Mouse (Mus musculus) liver, postnatal 0 days (tissue): ENCODE measurements around the gene Zfp213. TPM values are rescaled to one million over a fixed set of nuclear protein-coding genes. Genes with fewer than 3 reads are reported as not detected.
A peak's percentile ranks its signal among the peaks of the same experiment; 100 is the strongest.
"Not testable (repeated sequence)": the region's sequence is repeated elsewhere in the genome, so short reads cannot be mapped to it uniquely, and the experiment has no call there.

Source experiments
- ATAC-seq: fragments of 200-750 bp; cut with Nextera tagmentation; 2 replicates; pipeline ENCODE4 v1.8.0; 2017; ENCODE audit warnings: mild to moderate bottlenecking, moderate library complexity
- DNase-seq: peaks from one replicate; pipeline ENCODE4 v3.0.0-alpha.2; 2016
- H3K27ac ChIP-seq: fragments of 300-500 bp; sonication (generic); 2 replicates; pipeline ENCODE4 v1.5.1; 2014; ENCODE audit warnings: antibody characterized with exemption, moderate library complexity, mild to moderate bottlenecking, low read depth
- H3K27me3 ChIP-seq: fragments of 300-500 bp; sonication (generic); 2 replicates; pipeline ENCODE4 v1.6.1; 2014; ENCODE audit warnings: low read length, control low read depth, mixed read lengths; ENCODE audit not compliant: insufficient read depth
- H3K36me3 ChIP-seq: fragments of 300-500 bp; sonication (generic); replicated peaks from 2 replicates; pipeline ENCODE4 v1.6.1; 2014; ENCODE audit warnings: mild to moderate bottlenecking, control low read depth, low read length, moderate library complexity, mixed read lengths; ENCODE audit not compliant: insufficient read depth
- H3K4me1 ChIP-seq: fragments of 300-500 bp; sonication (generic); 2 replicates; pipeline ENCODE4 v1.6.1; 2014; ENCODE audit warnings: antibody characterized with exemption, mild to moderate bottlenecking, control low read depth; ENCODE audit not compliant: insufficient read depth
- H3K4me2 ChIP-seq: fragments of 300-500 bp; sonication (generic); 2 replicates; pipeline ENCODE4 v1.6.1; 2014; ENCODE audit warnings: low read depth, mild to moderate bottlenecking, low read length, moderate library complexity, mixed read lengths
- H3K4me3 ChIP-seq: fragments of 300-500 bp; sonication (generic); 2 replicates; pipeline ENCODE4 v1.5.1; 2014; ENCODE audit warnings: low read depth, low read length
- H3K9ac ChIP-seq: fragments of 300-500 bp; sonication (generic); replicated peaks from 2 replicates; pipeline ENCODE4 v1.6.1; 2014; ENCODE audit warnings: mild to moderate bottlenecking, moderate library complexity
- H3K9me3 ChIP-seq: fragments of 300-500 bp; sonication (generic); 2 replicates; pipeline ENCODE4 v1.6.1; 2016; ENCODE audit warnings: mild to moderate bottlenecking, control low read depth, low read length, mixed read lengths
- CTCF ChIP-seq: sonication (generic); IDR thresholded peaks from 2 replicates; pipeline ENCODE4 v1.5.1; 2016; ENCODE audit warnings: antibody characterized with exemption, low read depth
- EP300 ChIP-seq: IDR thresholded peaks from 2 replicates; pipeline ENCODE4 v1.6.1; 2016; ENCODE audit warnings: antibody characterized with exemption, low read depth, mild to moderate bottlenecking
- WGBS: fragments of 180-500 bp; shearing (Covaris S2); extraction: QIAGEN DNeasy Blood & Tissue Kit; methylation state at CpG from one replicate; pipeline ENCODE4 v1.1.7; 2014; ENCODE audit not compliant: insufficient replicate concordance; 5-methylcytosine and 5-hydroxymethylcytosine counted together
- polyA plus RNA-seq: library from polyadenylated mRNA; unstranded; fragments of >200 nt; fragmentation: Nextera tagmentation; extraction: Ambion mirVana; gene quantifications from 2 replicates; pipeline ENCODE4 v1.2.1, GENCODE M21; 2015

The Zfp213 gene
- polyA plus RNA-seq, 1 experiment from 2014 or later, result 5.5 TPM

DNA sequence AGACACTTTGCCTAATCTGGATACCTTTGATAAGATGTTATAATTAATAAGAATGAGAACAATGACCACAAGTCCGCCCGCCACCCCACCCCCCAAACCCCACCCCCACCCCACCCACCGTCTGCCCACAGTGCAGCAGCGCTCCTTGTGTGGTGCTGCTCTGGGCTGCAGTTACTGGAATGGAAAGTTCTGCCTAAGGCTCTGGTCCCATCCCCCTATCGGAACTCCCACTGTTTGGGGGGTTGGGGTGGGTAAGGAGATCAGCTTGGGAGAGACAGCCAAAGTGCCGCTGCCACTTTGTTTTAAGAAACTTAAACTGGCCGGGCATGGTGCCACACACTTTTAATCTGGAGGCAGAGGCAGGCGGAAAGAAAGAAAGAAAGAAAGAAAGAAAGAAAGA lies 39.0 kb upstream of the Zfp213 start:
- no peak overlapping the region for H3K9ac ChIP-seq
- H3K27me3 ChIP-seq, result no peaks in the 10 kb centered on the region
- ATAC-seq, result no peak
- no peaks in the 10 kb centered on the region for H3K9me3 ChIP-seq
- H3K36me3 ChIP-seq, result no peaks in the 10 kb centered on the region
- H3K4me1 ChIP-seq, result peaks cover 3% of the 10 kb centered on the region; the same call in 1 of the 2 replicates
- TF ChIP-seq EP300 (no peak), CTCF (no peak)
- H3K4me3 ChIP-seq, result no peak overlapping the region
- DNase-seq, result no peak
- H3K27ac ChIP-seq, result no peak overlapping the region
- H3K4me2 ChIP-seq, result no peak overlapping the region
- WGBS, result 57% methylated on average over 8 of the region's 8 CpGs

DNA sequence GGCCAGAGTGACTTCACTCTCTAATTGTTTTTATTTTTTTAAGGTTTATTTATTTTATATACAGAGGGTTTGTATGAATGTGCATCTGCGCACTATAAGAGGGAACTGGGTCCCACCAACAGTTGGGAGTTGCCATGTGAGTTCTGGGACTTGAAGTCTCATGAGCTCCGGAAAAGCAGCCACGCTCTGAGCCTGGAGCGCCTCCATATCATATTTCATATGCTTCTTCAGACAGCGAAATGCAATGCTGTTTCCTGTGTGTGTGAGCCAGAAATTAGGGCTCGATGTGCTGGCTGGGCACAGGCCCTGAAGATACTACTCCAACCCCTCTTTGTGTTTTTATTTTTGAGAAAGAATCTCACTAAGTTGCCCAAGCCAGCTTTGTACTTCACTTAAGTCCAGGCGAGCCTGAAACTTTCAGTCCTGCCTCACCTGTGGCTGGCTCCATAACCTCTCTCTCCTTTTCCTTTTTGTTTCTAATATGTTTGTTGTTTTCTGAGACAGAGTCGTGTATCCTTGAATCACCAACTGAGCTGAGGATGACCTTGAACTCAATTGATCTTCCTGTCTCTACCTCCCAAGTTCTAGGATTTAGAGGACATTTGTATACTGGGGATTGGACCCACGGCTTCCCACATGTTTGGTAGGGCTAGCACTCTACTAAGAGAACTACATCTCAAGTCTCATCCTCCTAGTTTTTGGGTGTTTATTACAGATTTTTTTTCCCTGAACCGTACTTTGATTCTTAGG lies 38.0 kb upstream of the Zfp213 start:
- TF ChIP-seq CTCF (no peak), EP300 (no peak)
- no peak overlapping the region for H3K4me3 ChIP-seq
- ATAC-seq, result no peak
- H3K4me1 ChIP-seq, result peaks cover 3% of the 10 kb centered on the region; the same call in 1 of the 2 replicates
- no peak overlapping the region for H3K4me2 ChIP-seq
- DNase-seq, result no peak
- H3K27me3 ChIP-seq, result no peaks in the 10 kb centered on the region
- H3K36me3 ChIP-seq, result no peaks in the 10 kb centered on the region
- WGBS, result 51% methylated on average over 10 of the region's 10 CpGs
- H3K27ac ChIP-seq, result no peak overlapping the region
- H3K9ac ChIP-seq, result no peak overlapping the region
- H3K9me3 ChIP-seq, result no peaks in the 10 kb centered on the region

DNA sequence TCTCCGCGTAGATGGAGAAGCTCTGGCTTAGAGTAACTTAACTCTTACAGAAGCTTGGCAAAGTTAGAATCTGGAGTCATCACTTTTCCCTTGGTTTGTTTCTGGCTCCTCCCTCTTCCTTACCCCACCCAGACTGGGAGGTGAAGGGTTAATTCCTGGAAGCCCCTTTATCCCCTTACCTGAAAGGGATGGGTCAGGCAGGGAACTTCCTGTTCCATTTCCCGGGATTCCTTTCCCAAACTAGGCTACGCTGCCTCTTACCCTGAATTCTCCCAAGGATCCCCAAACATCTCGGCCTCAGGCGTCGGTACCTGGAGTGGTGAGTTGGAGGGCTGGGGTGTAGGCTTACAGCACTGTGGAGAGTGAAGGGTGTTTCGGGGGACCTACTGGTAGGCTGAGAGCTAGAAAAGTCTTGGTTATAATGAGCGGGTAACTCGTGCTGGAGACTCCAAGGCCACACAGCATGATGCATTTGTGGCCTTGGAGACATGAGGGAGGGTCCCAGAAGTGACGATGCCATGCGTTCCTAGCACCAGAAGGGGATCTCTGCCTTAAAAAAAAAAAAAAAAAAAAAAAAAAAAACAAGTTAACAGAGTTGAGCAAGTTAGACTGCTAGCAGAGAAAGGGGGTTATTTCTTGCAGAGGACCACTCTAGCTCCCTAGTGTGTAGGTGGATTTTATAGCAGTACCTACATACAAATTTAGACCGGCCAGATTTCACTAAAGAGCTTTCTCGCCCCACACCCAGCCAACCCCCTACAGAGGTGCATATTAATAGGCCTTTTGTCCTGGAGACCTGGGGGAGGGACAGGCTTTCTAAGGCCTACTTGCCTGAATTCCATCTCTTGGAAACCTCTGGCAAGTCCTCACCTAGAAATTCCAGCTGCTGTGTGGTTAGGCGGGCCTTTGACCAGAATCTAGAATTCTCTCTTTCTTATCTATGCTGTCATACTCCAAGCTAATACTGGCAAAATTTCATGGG lies 36.9 kb upstream of the Zfp213 start, which contains the start of gene Zscan10:
Gene Zscan10, plus strand, starts transcription at position 216 of the 982 bp plus-strand sequence.
- 73% methylated on average over 15 of the region's 15 CpGs for WGBS
- Histone ChIP-seq H3K4me1 (peaks cover 3% of the 10 kb centered on the region; the same call in 1 of the 2 replicates), H3K9me3 (no peaks in the 10 kb centered on the region), H3K4me2 (peak within 1 kb of the TSS; percentile 88), H3K9ac (no peak within 1 kb of the TSS; the same call in 1 of the 2 replicates), H3K4me3 (peak within 1 kb of the TSS; percentile 52), H3K27me3 (no peaks in the 10 kb centered on the region), H3K27ac (peak within 1 kb of the TSS; percentile 93), H3K36me3 (no peaks in the 10 kb centered on the region)
- ATAC-seq, result no peak
- DNase-seq, result no peak
- TF ChIP-seq EP300 (no peak), CTCF (no peak)

- no peaks in the 10 kb centered on the region for H3K36me3 ChIP-seq
- TF ChIP-seq EP300 (no peak), CTCF (no peak)
- 13% methylated on average over 7 of the region's 7 CpGs for WGBS
Observed at GRCm38 (mm10) chr17:23599605-23600063, 35.6 kb upstream of the Zfp213 start.

DNA sequence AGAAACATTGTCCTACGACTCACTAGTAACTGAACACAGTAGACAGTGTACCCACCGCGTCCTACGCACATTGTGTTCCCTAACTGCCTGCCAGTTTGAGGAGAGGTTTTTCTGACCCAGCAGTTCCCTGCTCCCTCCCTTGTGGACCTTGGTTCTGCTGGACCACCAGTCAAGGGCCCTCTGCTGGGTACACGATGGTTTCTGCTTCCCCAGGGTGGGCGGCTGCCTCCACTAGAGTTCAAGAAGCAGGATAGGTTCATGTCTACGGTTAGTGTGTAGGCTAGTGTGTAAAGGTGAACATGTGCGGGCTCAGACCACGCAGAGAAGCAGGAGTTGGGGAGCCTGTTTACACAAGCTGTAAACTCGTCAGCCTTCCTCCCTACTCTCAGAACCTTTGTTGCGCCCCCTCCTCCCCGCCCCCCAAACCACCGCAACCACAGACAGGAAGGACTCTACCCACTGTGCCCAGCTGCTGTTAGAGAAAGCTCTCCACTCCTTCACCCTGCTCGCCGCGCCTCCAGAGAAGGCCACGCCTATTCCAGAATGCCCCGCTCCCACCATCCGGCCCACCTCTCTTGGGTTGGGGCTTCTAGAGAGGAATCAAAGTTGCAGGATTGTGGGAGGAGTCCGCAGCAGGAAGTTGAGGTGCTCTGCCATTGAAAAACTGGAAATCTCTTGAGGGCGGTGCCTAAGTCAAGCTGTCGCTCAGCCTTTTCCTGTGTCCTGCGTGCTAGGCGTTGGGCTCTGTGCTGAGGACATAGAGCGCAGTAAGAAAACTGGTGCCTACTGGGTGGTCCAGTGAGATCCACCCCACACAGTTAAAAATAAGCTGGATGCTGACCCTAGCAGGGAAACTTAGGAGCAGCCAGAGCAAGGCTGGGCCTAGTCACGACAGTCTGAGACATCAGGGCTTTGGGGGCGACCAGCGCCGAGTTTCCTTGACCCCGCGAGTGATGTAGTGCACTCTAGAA lies 34.8 kb upstream of the Zfp213 start, which contains the start of gene Zfp13:
Gene Zfp13, minus strand, starts transcription at position 906 of the 971 bp plus-strand sequence.
- H3K4me3 ChIP-seq, result peak within 1 kb of the TSS; percentile 52
- peaks cover 3% of the 10 kb centered on the region; the same call in 1 of the 2 replicates for H3K4me1 ChIP-seq
- no peaks in the 10 kb centered on the region for H3K27me3 ChIP-seq
- peak; percentile 96 for ATAC-seq
- H3K9ac ChIP-seq, result peak within 1 kb of the TSS; percentile 73
- WGBS, result 1% methylated on average over 30 of the region's 31 CpGs
- no peaks in the 10 kb centered on the region for H3K9me3 ChIP-seq
- H3K27ac ChIP-seq, result peak within 1 kb of the TSS; percentile 93
- peak; percentile 87 for DNase-seq
- H3K36me3 ChIP-seq, result no peaks in the 10 kb centered on the region
- peak within 1 kb of the TSS; percentile 88 for H3K4me2 ChIP-seq
- TF ChIP-seq EP300 (peak; percentile 38; the same call in 1 of the 2 replicates), CTCF (no peak)

More at GRCm38 (mm10) chr17:23599605-23600063, 35.6 kb upstream of the Zfp213 start:
- peak overlapping the region; percentile 88 for H3K4me2 ChIP-seq
- no peak for DNase-seq
- H3K9me3 ChIP-seq, result no peaks in the 10 kb centered on the region
- peaks cover 3% of the 10 kb centered on the region; the same call in 1 of the 2 replicates for H3K4me1 ChIP-seq
- H3K27me3 ChIP-seq, result no peaks in the 10 kb centered on the region
- peak; percentile 6; the same call in 1 of the 2 replicates for ATAC-seq
- peak overlapping the region; percentile 93 for H3K27ac ChIP-seq
- peak overlapping the region; percentile 73 for H3K9ac ChIP-seq
- peak overlapping the region; percentile 52 for H3K4me3 ChIP-seq

- not testable (repeated sequence) for H3K4me2 ChIP-seq, H3K27me3 ChIP-seq, H3K4me3 ChIP-seq, ATAC-seq, H3K27ac ChIP-seq, H3K9me3 ChIP-seq, H3K9ac ChIP-seq, DNase-seq, H3K36me3 ChIP-seq
- H3K4me1 ChIP-seq, result peaks cover 11% of the 10 kb centered on the region; the same call in 1 of the 2 replicates
- WGBS, result 77% methylated on average over 4 of the region's 4 CpGs
Observed at GRCm38 (mm10) chr17:23595139-23595538, 31.1 kb upstream of the Zfp213 start.
